Mouse (Mus musculus) liver, embryonic 14.5 days (tissue): Measurements from ENCODE around the gene Lama5.

Experiments
- CTCF ChIP-seq: IDR thresholded peaks from 2 replicates; pipeline ENCODE4 v1.5.1; 2016; ENCODE audit warnings: antibody characterized with exemption, low read depth, control low read depth
- EP300 ChIP-seq: IDR thresholded peaks from 2 replicates; pipeline ENCODE4 v1.6.1; 2016; ENCODE audit warnings: antibody characterized with exemption, low read depth

DNA sequence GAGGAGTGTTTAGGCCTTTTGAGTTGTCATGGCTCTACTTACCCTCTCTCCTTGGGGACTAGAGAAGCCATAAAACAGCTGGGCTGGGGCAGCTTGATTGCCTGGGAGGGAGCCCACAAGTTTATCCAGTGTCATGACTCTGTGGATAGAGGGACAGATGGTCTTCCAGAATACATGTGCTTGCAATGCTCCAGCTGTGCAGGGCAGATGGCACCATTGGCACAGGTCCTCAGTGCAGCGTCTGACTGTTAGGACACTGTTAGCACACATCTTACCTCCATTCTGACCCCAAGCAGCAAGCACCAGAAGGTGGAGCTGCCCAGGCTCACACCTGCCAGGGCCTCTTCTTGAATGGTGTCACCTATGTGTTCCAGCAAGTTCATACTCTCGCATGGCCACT, 59.8 kb downstream of the Lama5 start:
- TF ChIP-seq CTCF (no peak), EP300 (no peak)
